Mouse (Mus musculus): ENCODE measurements at regions not wholly inside any gene's neighbourhood (a gene's known extent, or its start where the extent isn't known, plus 50 kb on each side); places are given as distances from the start of the nearest gene placed in this dataset.

GRCm38 (mm10) chr10:37716946-37717345 is 578.2 kb upstream of the Marcks start:
- no peak for DNase-seq (ENCODE audit: low spot score in 2 of 2)

- DNase-seq (ENCODE audit: low spot score in 2 of 2): no peak
Observed at GRCm38 (mm10) chr10:37711459-37711858, 572.7 kb upstream of the Marcks start.

- no peak for DNase-seq (ENCODE audit: low spot score in 2 of 2)
Observed at GRCm38 (mm10) chr10:37694041-37694690, 555.4 kb upstream of the Marcks start.

GRCm38 (mm10) chr10:37692851-37693250 is 554.1 kb upstream of the Marcks start:
- DNase-seq (ENCODE audit: low spot score in 2 of 2): no peak

GRCm38 (mm10) chr10:37691939-37692338 is 553.2 kb upstream of the Marcks start:
- DNase-seq (ENCODE audit: low spot score in 2 of 2): no peak

- DNase-seq (ENCODE audit: low spot score in 2 of 2): no peak
Observed at GRCm38 (mm10) chr10:37683101-37683500, 544.4 kb upstream of the Marcks start.

GRCm38 (mm10) chr10:37680601-37681000 is 541.9 kb upstream of the Marcks start:
- no peak for DNase-seq (ENCODE audit: low spot score in 2 of 2)

- DNase-seq (ENCODE audit: low spot score in 2 of 2): no peak
Observed at GRCm38 (mm10) chr10:37677826-37678225, 539.1 kb upstream of the Marcks start.

- DNase-seq (ENCODE audit: low spot score in 2 of 2): no peak
Observed at GRCm38 (mm10) chr10:37668827-37669226, 530.1 kb upstream of the Marcks start.

- DNase-seq (ENCODE audit: low spot score in 2 of 2): no peak
Observed at GRCm38 (mm10) chr10:37667031-37667745, 528.5 kb upstream of the Marcks start.

- no peak for DNase-seq (ENCODE audit: low spot score in 2 of 2)
Observed at GRCm38 (mm10) chr10:37666535-37666934, 527.8 kb upstream of the Marcks start.

GRCm38 (mm10) chr10:37637001-37637562 is 498.4 kb upstream of the Marcks start:
- DNase-seq (ENCODE audit: low spot score in 2 of 2): no peak

GRCm38 (mm10) chr10:37636421-37636820 is 497.7 kb upstream of the Marcks start:
- DNase-seq (ENCODE audit: low spot score in 2 of 2): no peak

- no peak for DNase-seq (ENCODE audit: low spot score in 2 of 2)
Observed at GRCm38 (mm10) chr10:37630403-37630802, 491.7 kb upstream of the Marcks start.

GRCm38 (mm10) chr10:37627900-37628299 is 489.2 kb upstream of the Marcks start:
- no peak for DNase-seq (ENCODE audit: low spot score in 2 of 2)

- no peak for DNase-seq (ENCODE audit: low spot score in 2 of 2)
Observed at GRCm38 (mm10) chr10:37626758-37627201, 488.1 kb upstream of the Marcks start.

- DNase-seq (ENCODE audit: low spot score in 2 of 2): no peak
Observed at GRCm38 (mm10) chr10:37625972-37626757, 487.4 kb upstream of the Marcks start.

GRCm38 (mm10) chr10:37623041-37623440 is 484.3 kb upstream of the Marcks start:
- no peak for DNase-seq (ENCODE audit: low spot score in 2 of 2)

GRCm38 (mm10) chr10:37618606-37619005 is 479.9 kb upstream of the Marcks start:
- DNase-seq (ENCODE audit: low spot score in 2 of 2): no peak

- DNase-seq (ENCODE audit: low spot score in 2 of 2): no peak
Observed at GRCm38 (mm10) chr10:37617708-37618300, 479.1 kb upstream of the Marcks start.

GRCm38 (mm10) chr10:37615926-37616691 is 477.4 kb upstream of the Marcks start:
- DNase-seq (ENCODE audit: low spot score in 2 of 2): no peak
